Mouse (Mus musculus): ENCODE results near the gene Dst.

Gene Dst

GRCm38 (mm10) chr1:34121157-34122015 lies 213.4 kb downstream of the Dst start:
- TF ChIP-seq CTCF (conservative IDR thresholded peaks at IDR 0.05; ENCODE audit: low read length) (no peak), NANOG (IDR thresholded peaks at IDR 0.05; ENCODE audit: borderline replicate concordance, low read length) (no peak), POU5F1 (IDR thresholded peaks at IDR 0.05; ENCODE audit: borderline replicate concordance, low read length) (no peak)
- H3K9me3 ChIP-seq (ENCODE audit: low read length), result no peaks in the 10 kb centered on the region

GRCm38 (mm10) chr1:34122198-34122597 lies 214.2 kb downstream of the Dst start:
- Histone ChIP-seq H3K27me3 (ENCODE audit: insufficient read depth, low read length) (no peaks in the 10 kb centered on the region), H3K4me3 (replicated peaks; ENCODE audit: low read length) (no peak overlapping the region), H3K9me3 (ENCODE audit: low read length) (no peaks in the 10 kb centered on the region), H3K36me3 (ENCODE audit: insufficient read depth, low read length) (peaks cover 71% of the 10 kb centered on the region), H3K4me1 (replicated peaks; ENCODE audit: low read depth, low read length) (peaks cover 61% of the 10 kb centered on the region)
- TF ChIP-seq POU5F1 (IDR thresholded peaks at IDR 0.05; ENCODE audit: borderline replicate concordance, low read length), result no peak
- TF ChIP-seq NANOG (IDR thresholded peaks at IDR 0.05; ENCODE audit: borderline replicate concordance, low read length), result no peak
- no peak for TF ChIP-seq CTCF (conservative IDR thresholded peaks at IDR 0.05; ENCODE audit: low read length)

More at GRCm38 (mm10) chr1:34121157-34122015, 213.4 kb downstream of the Dst start:
- Histone ChIP-seq H3K27me3 (ENCODE audit: insufficient read depth, low read length) (no peaks in the 10 kb centered on the region), H3K36me3 (ENCODE audit: insufficient read depth, low read length) (peaks cover 74% of the 10 kb centered on the region), H3K4me3 (replicated peaks; ENCODE audit: low read length) (no peak overlapping the region), H3K4me1 (replicated peaks; ENCODE audit: low read depth, low read length) (peaks cover 64% of the 10 kb centered on the region)

GRCm38 (mm10) chr1:34122905-34123304 lies 214.9 kb downstream of the Dst start:
- H3K27me3 ChIP-seq (ENCODE audit: insufficient read depth, low read length), result no peaks in the 10 kb centered on the region
- no peak for TF ChIP-seq NANOG (IDR thresholded peaks at IDR 0.05; ENCODE audit: borderline replicate concordance, low read length)
- H3K36me3 ChIP-seq (ENCODE audit: insufficient read depth, low read length), result peaks cover 67% of the 10 kb centered on the region
- no peak overlapping the region for H3K4me3 ChIP-seq (replicated peaks; ENCODE audit: low read length)
- H3K9me3 ChIP-seq (ENCODE audit: low read length), result no peaks in the 10 kb centered on the region
- H3K4me1 ChIP-seq (replicated peaks; ENCODE audit: low read depth, low read length), result peaks cover 61% of the 10 kb centered on the region

- Histone ChIP-seq H3K36me3 (ENCODE audit: insufficient read depth, low read length) (peaks cover 67% of the 10 kb centered on the region), H3K9me3 (ENCODE audit: low read length) (no peaks in the 10 kb centered on the region), H3K4me3 (replicated peaks; ENCODE audit: low read length) (no peak overlapping the region), H3K27me3 (ENCODE audit: insufficient read depth, low read length) (no peaks in the 10 kb centered on the region), H3K4me1 (replicated peaks; ENCODE audit: low read depth, low read length) (peaks cover 61% of the 10 kb centered on the region)
- TF ChIP-seq CTCF (conservative IDR thresholded peaks at IDR 0.05; ENCODE audit: low read length) (no peak), POU5F1 (IDR thresholded peaks at IDR 0.05; ENCODE audit: borderline replicate concordance, low read length) (no peak), NANOG (IDR thresholded peaks at IDR 0.05; ENCODE audit: borderline replicate concordance, low read length) (no peak)
Measured at GRCm38 (mm10) chr1:34123334-34123733, 215.3 kb downstream of the Dst start.

- Histone ChIP-seq H3K36me3 (ENCODE audit: insufficient read depth, low read length) (peaks cover 64% of the 10 kb centered on the region), H3K4me3 (replicated peaks; ENCODE audit: low read length) (no peak overlapping the region), H3K4me1 (replicated peaks; ENCODE audit: low read depth, low read length) (peaks cover 58% of the 10 kb centered on the region), H3K27me3 (ENCODE audit: insufficient read depth, low read length) (no peaks in the 10 kb centered on the region), H3K9me3 (ENCODE audit: low read length) (no peaks in the 10 kb centered on the region)
- TF ChIP-seq POU5F1 (IDR thresholded peaks at IDR 0.05; ENCODE audit: borderline replicate concordance, low read length), result no peak
- TF ChIP-seq CTCF (conservative IDR thresholded peaks at IDR 0.05; ENCODE audit: low read length), result no peak
- no peak for TF ChIP-seq NANOG (IDR thresholded peaks at IDR 0.05; ENCODE audit: borderline replicate concordance, low read length)
Measured at GRCm38 (mm10) chr1:34124376-34124775, 216.4 kb downstream of the Dst start.

- H3K27me3 ChIP-seq (ENCODE audit: insufficient read depth, low read length), result no peaks in the 10 kb centered on the region
- H3K4me1 ChIP-seq (replicated peaks; ENCODE audit: low read depth, low read length), result peaks cover 51% of the 10 kb centered on the region
- TF ChIP-seq NANOG (IDR thresholded peaks at IDR 0.05; ENCODE audit: borderline replicate concordance, low read length) (no peak), POU5F1 (IDR thresholded peaks at IDR 0.05; ENCODE audit: borderline replicate concordance, low read length) (no peak), CTCF (conservative IDR thresholded peaks at IDR 0.05; ENCODE audit: low read length) (no peak)
- peaks cover 58% of the 10 kb centered on the region for H3K36me3 ChIP-seq (ENCODE audit: insufficient read depth, low read length)
- no peak overlapping the region for H3K4me3 ChIP-seq (replicated peaks; ENCODE audit: low read length)
- no peaks in the 10 kb centered on the region for H3K9me3 ChIP-seq (ENCODE audit: low read length)
Measured at GRCm38 (mm10) chr1:34125148-34125547, 217.1 kb downstream of the Dst start.

GRCm38 (mm10) chr1:34127714-34128474 lies 219.9 kb downstream of the Dst start:
- H3K27me3 ChIP-seq (ENCODE audit: insufficient read depth, low read length), result no peaks in the 10 kb centered on the region
- H3K4me3 ChIP-seq (replicated peaks; ENCODE audit: low read length), result no peak overlapping the region
- peaks cover 50% of the 10 kb centered on the region for H3K4me1 ChIP-seq (replicated peaks; ENCODE audit: low read depth, low read length)
- H3K9me3 ChIP-seq (ENCODE audit: low read length), result no peaks in the 10 kb centered on the region
- TF ChIP-seq POU5F1 (IDR thresholded peaks at IDR 0.05; ENCODE audit: borderline replicate concordance, low read length) (no peak), CTCF (conservative IDR thresholded peaks at IDR 0.05; ENCODE audit: low read length) (no peak), NANOG (IDR thresholded peaks at IDR 0.05; ENCODE audit: borderline replicate concordance, low read length) (no peak)
- peaks cover 35% of the 10 kb centered on the region for H3K36me3 ChIP-seq (ENCODE audit: insufficient read depth, low read length)

- Histone ChIP-seq H3K4me3 (replicated peaks; ENCODE audit: low read length) (no peak overlapping the region), H3K36me3 (ENCODE audit: insufficient read depth, low read length) (peaks cover 40% of the 10 kb centered on the region), H3K9me3 (ENCODE audit: low read length) (no peaks in the 10 kb centered on the region), H3K27me3 (ENCODE audit: insufficient read depth, low read length) (no peaks in the 10 kb centered on the region), H3K4me1 (replicated peaks; ENCODE audit: low read depth, low read length) (peaks cover 59% of the 10 kb centered on the region)
- TF ChIP-seq CTCF (conservative IDR thresholded peaks at IDR 0.05; ENCODE audit: low read length) (no peak), NANOG (IDR thresholded peaks at IDR 0.05; ENCODE audit: borderline replicate concordance, low read length) (no peak), POU5F1 (IDR thresholded peaks at IDR 0.05; ENCODE audit: borderline replicate concordance, low read length) (no peak)
Measured at GRCm38 (mm10) chr1:34128796-34129195, 220.8 kb downstream of the Dst start.

Measured in E14TG2a.4 (cell line).